10 mouse cellular contexts compared by ENCODE assay signal in genomic region chr15:65592718-65593477, GRCm38 (mm10).
DNase-seq lines count a peak whose midpoint lies in the region; ATAC-seq and TF ChIP-seq lines count a peak whose summit lies in the region.
"Had no signal": no experiment of that assay in that cellular context is flagged by ENCODE, and none has a peak within 500 bp of the region (broad histone marks: within the 10 kb centered on the region; RNA-seq: fewer than 3 reads in every experiment).

No protein-coding gene starts in this region.

- no peaks in the 10 kb centered on the region for H3K9me3 ChIP-seq in liver, embryonic 12.5 days (replicated peaks)

- no peaks in the 10 kb centered on the region for H3K27me3 ChIP-seq in liver, embryonic 12.5 days (replicated peaks)

- TF ChIP-seq CTCF in brain, embryonic 14.5 days (IDR thresholded peaks at IDR 0.05; ENCODE audit: borderline replicate concordance, extremely low read depth, insufficient read depth, insufficient read length), result peak; percentile 29; the same call in 1 of the 2 replicates

- H3K9ac ChIP-seq in liver, embryonic 12.5 days, result no peak overlapping the region

- intact Hi-C loops in left cerebral cortex, postnatal 36 days (cut with DNase I), result no loop called here

- H3K4me1 ChIP-seq in liver, embryonic 12.5 days, result no peaks in the 10 kb centered on the region

- peak; percentile 2 for DNase-seq in adrenal gland, postnatal 10 days
- DNase-seq in adrenal gland, postnatal 25 days, result no peak
- peak; percentile 95 for DNase-seq in brain, embryonic 14.5 days (ENCODE audit: low read depth)
- DNase-seq in kidney, adult 9 months, result peak; percentile 42
- DNase-seq in left cerebral cortex, postnatal 36 days (ENCODE audit: low spot score in 2 of 2), result peak; percentile 57 to 69
- no peak for DNase-seq in ovary, postnatal 14 days (ENCODE audit: low spot score)
- no peak for DNase-seq in MN1 (ENCODE audit: low spot score)
- DNase-seq: lung, postnatal 4 days; thymus, postnatal 36 days had no signal

- H3K4me3 ChIP-seq in liver, embryonic 12.5 days, result no peak overlapping the region

- H3K27ac ChIP-seq in liver, embryonic 12.5 days, result no peak overlapping the region

- no peak for ATAC-seq in liver, embryonic 12.5 days

- 59% methylated on average over 2 of the region's 2 CpGs for WGBS in liver, embryonic 12.5 days (ENCODE audit: insufficient replicate concordance)

- no peak overlapping the region for H3K4me2 ChIP-seq in liver, embryonic 12.5 days

- H3K36me3 ChIP-seq in liver, embryonic 12.5 days, result no peaks in the 10 kb centered on the region

- no peak for TF ChIP-seq POLR2A in brain, embryonic 14.5 days (IDR thresholded peaks at IDR 0.05; ENCODE audit: borderline replicate concordance, extremely low read depth, insufficient read depth, insufficient read length, poor library complexity, severe bottlenecking)

Comparison
In these comparisons a context has a peak if more than half of its experiments do, and no peak if none do; other contexts are left out.
1. DNase-seq: peak in adrenal gland, postnatal 10 days (single experiment), brain, embryonic 14.5 days (single experiment), kidney, adult 9 months (single experiment) and left cerebral cortex, postnatal 36 days (2 of 2); none in adrenal gland, postnatal 25 days (single experiment), ovary, postnatal 14 days (single experiment) and MN1 (single experiment).